Mouse (Mus musculus) lung, postnatal 0 days (tissue): Measurements from ENCODE around the gene Cfap299. TPM values are rescaled to one million over a fixed set of nuclear protein-coding genes. Genes with fewer than 3 reads are reported as not detected.

Experiments
- ATAC-seq: fragments of 200-750 bp; cut with Nextera tagmentation; 2 replicates; pipeline ENCODE4 v1.8.0; 2017; ENCODE audit warnings: moderate library complexity
- DNase-seq: peaks from one replicate; pipeline ENCODE4 v3.0.0-alpha.2; 2016; ENCODE audit warnings: low spot score
- H3K27ac ChIP-seq: fragments of 300-500 bp; sonication (generic); 2 replicates; pipeline ENCODE4 v1.5.1; 2014; ENCODE audit warnings: antibody characterized with exemption, mild to moderate bottlenecking, low read length, mixed read lengths
- H3K27me3 ChIP-seq: fragments of 300-500 bp; sonication (generic); replicated peaks from 2 replicates; pipeline ENCODE4 v1.6.1; 2014; ENCODE audit warnings: low read length, mixed read lengths; ENCODE audit not compliant: insufficient read depth
- H3K36me3 ChIP-seq: fragments of 300-500 bp; sonication (generic); 2 replicates; pipeline ENCODE4 v1.6.1; 2014; ENCODE audit warnings: low read length, mixed read lengths; ENCODE audit not compliant: insufficient read depth
- H3K4me1 ChIP-seq: fragments of 300-500 bp; sonication (generic); 2 replicates; pipeline ENCODE4 v1.6.1; 2014; ENCODE audit warnings: antibody characterized with exemption, low read depth, low read length, mixed read lengths; ENCODE audit not compliant: insufficient read depth
- H3K4me2 ChIP-seq: fragments of 300-500 bp; sonication (generic); replicated peaks from 2 replicates; pipeline ENCODE4 v1.6.1; 2014; ENCODE audit warnings: low read depth, mild to moderate bottlenecking, low read length, moderate library complexity, mixed read lengths
- H3K4me3 ChIP-seq: fragments of 300-500 bp; sonication (generic); 2 replicates; pipeline ENCODE4 v1.5.1; 2014; ENCODE audit warnings: low read depth, low read length
- H3K9ac ChIP-seq: fragments of 300-500 bp; sonication (generic); replicated peaks from 2 replicates; pipeline ENCODE4 v1.6.1; 2014; ENCODE audit warnings: low read depth, mild to moderate bottlenecking
- H3K9me3 ChIP-seq: fragments of 300-500 bp; sonication (generic); 2 replicates; pipeline ENCODE4 v1.6.1; 2016; ENCODE audit warnings: low read length, mixed read lengths
- CTCF ChIP-seq: IDR thresholded peaks from 2 replicates; pipeline ENCODE4 v1.5.1; 2016; ENCODE audit warnings: antibody characterized with exemption, mild to moderate bottlenecking
- EP300 ChIP-seq: IDR thresholded peaks from 2 replicates; pipeline ENCODE4 v1.6.1; 2016; ENCODE audit warnings: antibody characterized with exemption, mild to moderate bottlenecking, control low read depth
- WGBS: fragments of 180-500 bp; shearing (Covaris S2); extraction: QIAGEN DNeasy Blood & Tissue Kit; methylation state at CpG from one replicate; pipeline ENCODE4 v1.1.7; 2014; 5-methylcytosine and 5-hydroxymethylcytosine counted together
- polyA plus RNA-seq: library from polyadenylated mRNA; unstranded; fragments of >200 nt; fragmentation: Nextera tagmentation; extraction: Ambion mirVana; gene quantifications from 2 replicates; pipeline ENCODE4 v1.2.1, GENCODE M21; 2015

The Cfap299 gene
- polyA plus RNA-seq, 1 experiment from 2014 or later: 11.3 TPM

- peak; percentile 57 for ATAC-seq
- TF ChIP-seq EP300 (no peak), CTCF (no peak)
- no peak for DNase-seq
- Histone ChIP-seq H3K4me3 (no peak overlapping the region), H3K9ac (no peak overlapping the region), H3K36me3 (no peaks in the 10 kb centered on the region), H3K27me3 (no peaks in the 10 kb centered on the region), H3K4me2 (no peak overlapping the region), H3K9me3 (no peaks in the 10 kb centered on the region), H3K4me1 (no peaks in the 10 kb centered on the region), H3K27ac (no peak overlapping the region)
- 65% methylated on average over 9 of the region's 9 CpGs for WGBS
Measured at GRCm38 (mm10) chr5:98416385-98417145, 87.5 kb downstream of the Cfap299 start.

GRCm38 (mm10) chr5:98424965-98425364, 95.9 kb downstream of the Cfap299 start:
- H3K9me3 ChIP-seq: no peaks in the 10 kb centered on the region
- ATAC-seq: no peak
- DNase-seq: no peak
- H3K4me3 ChIP-seq: no peak overlapping the region
- H3K27ac ChIP-seq: no peak overlapping the region
- no peak overlapping the region for H3K9ac ChIP-seq
- H3K4me1 ChIP-seq: no peaks in the 10 kb centered on the region
- H3K4me2 ChIP-seq: no peak overlapping the region
- no peak for TF ChIP-seq EP300
- no peak for TF ChIP-seq CTCF
- 90% methylated on average over 1 of the region's 1 CpGs for whole genome bisulfite sequencing
- H3K36me3 ChIP-seq: no peaks in the 10 kb centered on the region
- no peaks in the 10 kb centered on the region for H3K27me3 ChIP-seq

GRCm38 (mm10) chr5:98426112-98426511, 97.0 kb downstream of the Cfap299 start:
- no peaks in the 10 kb centered on the region for H3K9me3 ChIP-seq
- TF ChIP-seq CTCF: no peak
- no peak for TF ChIP-seq EP300
- no peak overlapping the region for H3K9ac ChIP-seq
- no peak overlapping the region for H3K4me3 ChIP-seq
- DNase-seq (no peak), ATAC-seq (no peak)
- H3K4me1 ChIP-seq: no peaks in the 10 kb centered on the region
- H3K27me3 ChIP-seq: no peaks in the 10 kb centered on the region
- H3K27ac ChIP-seq: no peak overlapping the region
- WGBS: 79% methylated on average over 5 of the region's 5 CpGs
- no peaks in the 10 kb centered on the region for H3K36me3 ChIP-seq
- no peak overlapping the region for H3K4me2 ChIP-seq

- Histone ChIP-seq H3K4me3 (no peak overlapping the region), H3K27me3 (no peaks in the 10 kb centered on the region), H3K9me3 (no peaks in the 10 kb centered on the region), H3K4me1 (no peaks in the 10 kb centered on the region), H3K4me2 (no peak overlapping the region), H3K27ac (no peak overlapping the region), H3K36me3 (no peaks in the 10 kb centered on the region), H3K9ac (no peak overlapping the region)
- TF ChIP-seq EP300: peak; percentile 87
- TF ChIP-seq CTCF: no peak
- 49% methylated on average over 7 of the region's 7 CpGs for WGBS
- ATAC-seq (peak; percentile 92), DNase-seq (peak; percentile 74)
Measured at GRCm38 (mm10) chr5:98430060-98430459, 101.0 kb downstream of the Cfap299 start.

- DNase-seq (no peak), ATAC-seq (no peak)
- Histone ChIP-seq H3K4me3 (no peak overlapping the region), H3K4me2 (no peak overlapping the region), H3K9ac (no peak overlapping the region), H3K4me1 (no peaks in the 10 kb centered on the region), H3K27ac (no peak overlapping the region), H3K36me3 (no peaks in the 10 kb centered on the region), H3K27me3 (no peaks in the 10 kb centered on the region), H3K9me3 (no peaks in the 10 kb centered on the region)
- WGBS: 72% methylated on average over 3 of the region's 3 CpGs
- no peak for TF ChIP-seq EP300
- no peak for TF ChIP-seq CTCF
Measured at GRCm38 (mm10) chr5:98438686-98439085, 109.6 kb downstream of the Cfap299 start.

- H3K36me3 ChIP-seq: no peaks in the 10 kb centered on the region
- no peak for ATAC-seq
Measured at GRCm38 (mm10) chr5:98446771-98447462, 117.8 kb downstream of the Cfap299 start.

More at GRCm38 (mm10) chr5:98446771-98447462, 117.8 kb downstream of the Cfap299 start:
- Histone ChIP-seq H3K4me3 (no peak overlapping the region), H3K27ac (no peak overlapping the region), H3K4me2 (no peak overlapping the region), H3K27me3 (no peaks in the 10 kb centered on the region), H3K9ac (no peak overlapping the region), H3K4me1 (no peaks in the 10 kb centered on the region), H3K9me3 (no peaks in the 10 kb centered on the region)
- no peak for DNase-seq
- WGBS: 61% methylated on average over 12 of the region's 12 CpGs
- TF ChIP-seq CTCF (no peak), EP300 (no peak)
